Mouse (Mus musculus) liver, adult (tissue): ENCODE data around the gene Srsf4.

Experiments
- GATA4 ChIP-seq: IDR thresholded peaks from 2 replicates; pipeline ENCODE4 v1.6.1; 2014; ENCODE audit warnings: mild to moderate bottlenecking, low read length; ENCODE audit not compliant: insufficient replicate concordance

Gene Srsf4

GRCm38 (mm10) chr4:131918711-131919500 is 45.5 kb downstream of the Srsf4 start:
- peak; percentile 38; the same call in 1 of the 2 replicates for TF ChIP-seq GATA4

DNA sequence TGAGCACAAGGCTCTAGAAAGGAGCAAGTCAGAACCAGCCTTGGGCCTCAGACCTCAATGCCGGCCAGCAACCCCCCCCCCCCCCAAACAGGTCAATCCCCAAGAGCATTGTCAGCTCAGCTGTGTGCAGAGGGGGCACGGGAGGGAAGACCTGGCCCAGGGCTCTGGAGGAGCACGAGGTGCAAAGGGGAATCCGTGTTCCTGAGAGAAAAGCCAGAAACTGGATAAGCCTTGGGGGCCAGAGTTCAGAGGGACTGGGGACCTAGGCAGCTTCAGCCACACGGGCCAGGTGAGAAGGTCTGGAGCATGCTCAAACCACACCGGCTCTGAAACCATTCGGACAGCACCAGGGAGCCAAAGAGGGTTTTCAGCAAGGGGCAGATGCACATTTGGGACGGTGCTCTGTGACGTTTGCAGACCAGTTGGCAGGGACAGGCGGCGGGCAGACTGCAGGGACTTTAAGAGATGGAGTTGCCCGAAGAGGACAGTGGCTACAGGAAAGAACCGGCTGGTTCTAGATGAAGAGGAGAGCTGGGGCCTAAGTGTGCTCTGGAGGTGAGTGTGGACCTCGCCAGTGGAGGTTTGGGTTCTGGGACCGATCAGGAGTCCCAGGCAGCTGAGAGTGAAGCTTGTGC is 46.2 kb downstream of the Srsf4 start:
- TF ChIP-seq GATA4 = no peak

DNA sequence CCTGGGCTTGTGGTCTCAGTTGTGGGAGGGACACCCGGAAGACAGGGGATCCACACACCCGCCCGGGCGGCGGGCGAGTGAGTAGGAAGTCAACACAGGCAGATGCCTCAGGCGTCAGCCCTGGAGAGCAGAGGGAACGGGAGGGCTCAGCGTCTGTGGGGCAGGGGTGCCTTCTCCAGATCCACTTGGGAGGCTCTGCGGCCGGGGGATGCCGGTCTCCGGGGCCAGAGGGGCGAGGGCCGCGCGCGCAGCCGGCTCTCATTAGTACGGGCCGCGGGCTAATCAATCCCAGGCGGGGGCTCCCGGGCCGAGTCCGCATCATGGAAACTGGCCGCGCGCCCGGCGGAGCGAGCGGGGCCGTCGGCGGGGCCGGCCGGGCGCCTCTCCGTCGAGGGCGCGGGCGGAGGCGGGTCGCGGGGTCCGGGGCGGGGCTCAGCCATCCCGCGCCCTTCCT is 46.8 kb downstream of the Srsf4 start:
- TF ChIP-seq GATA4 = no peak

GRCm38 (mm10) chr4:131920595-131921351 is 47.4 kb downstream of the Srsf4 start:
- peak; percentile 53; the same call in 1 of the 2 replicates for TF ChIP-seq GATA4

- no peak for TF ChIP-seq GATA4
Measured at GRCm38 (mm10) chr4:131921461-131922346, 48.3 kb downstream of the Srsf4 start, which contains the start of gene Tmem200b. Gene Tmem200b, plus strand, starts transcription at chr4:131921771.

DNA sequence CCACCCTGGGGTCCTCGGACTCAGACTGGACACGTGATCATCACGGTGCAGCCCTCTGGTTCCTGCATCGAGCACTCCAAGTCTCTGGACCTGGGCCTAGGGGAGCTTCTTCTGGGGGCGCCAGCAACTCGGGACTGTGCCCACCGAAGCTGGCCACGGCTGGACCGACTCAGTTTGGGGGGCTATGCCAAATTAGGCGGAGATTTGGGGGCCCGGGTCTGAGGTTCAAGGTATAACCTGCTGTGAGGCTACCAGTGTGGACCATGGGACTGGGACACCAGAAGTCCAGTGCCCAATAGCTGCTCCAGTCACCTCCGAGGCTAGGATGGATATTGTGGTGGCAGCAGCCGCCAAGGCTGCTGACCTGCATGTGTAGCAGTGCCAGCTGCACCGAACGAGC is 49.0 kb downstream of the Srsf4 start:
- TF ChIP-seq GATA4 = no peak

DNA sequence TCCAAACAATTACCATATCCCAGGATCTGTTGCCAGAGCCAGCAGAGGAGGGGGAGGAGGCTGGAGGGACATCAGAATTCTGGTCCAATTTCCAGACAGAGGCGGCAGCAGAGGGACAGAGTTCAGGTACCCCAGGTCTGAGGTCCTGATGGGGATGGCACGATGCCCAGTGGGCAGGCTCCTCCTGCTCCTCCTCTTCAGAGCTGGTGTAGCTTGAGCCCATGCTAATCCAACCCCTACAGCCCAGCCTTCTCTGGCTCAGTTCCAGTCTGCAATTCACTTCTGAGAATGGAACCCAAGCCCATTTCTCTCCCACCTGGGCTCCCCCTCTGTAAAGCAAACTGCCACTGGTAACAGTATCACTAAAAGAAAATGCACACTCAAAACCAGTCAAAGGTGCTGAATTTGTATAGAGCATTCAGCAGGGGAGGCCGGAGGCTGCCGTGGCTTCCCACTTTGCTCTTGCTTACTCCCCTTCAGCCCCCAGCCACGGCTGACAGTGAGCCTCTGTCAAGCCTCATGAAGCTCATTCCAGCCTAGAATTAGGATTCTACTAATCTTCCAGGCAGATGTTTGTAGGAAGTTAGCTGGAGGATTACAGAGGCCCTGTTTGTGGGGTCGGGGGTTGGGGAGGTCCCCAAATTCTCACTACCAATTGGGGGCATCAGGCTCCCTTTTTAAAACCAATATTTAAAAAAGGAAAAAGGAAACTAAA is 50.8 kb downstream of the Srsf4 start:
- TF ChIP-seq GATA4 = no peak

DNA sequence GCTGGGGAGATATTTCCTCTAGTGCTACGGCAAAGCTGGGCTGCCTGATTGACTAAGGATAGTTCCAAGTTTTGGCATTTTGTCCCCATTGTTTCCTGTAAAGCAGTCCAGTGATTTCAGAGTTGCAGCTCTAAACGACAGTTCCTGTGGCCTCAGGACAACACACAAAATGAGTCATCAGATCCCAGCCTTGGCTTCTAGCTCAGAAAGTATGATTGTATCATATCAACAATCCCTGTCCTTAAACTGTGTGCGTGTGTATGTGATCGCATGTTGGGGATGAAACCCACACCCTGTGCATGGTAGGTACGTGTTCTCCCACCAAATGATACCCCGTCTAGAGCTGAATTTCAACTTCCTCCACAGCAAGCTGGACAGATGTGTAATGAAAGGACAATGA is 55.7 kb downstream of the Srsf4 start:
- TF ChIP-seq GATA4 = no peak; the same call in 1 of the 2 replicates

DNA sequence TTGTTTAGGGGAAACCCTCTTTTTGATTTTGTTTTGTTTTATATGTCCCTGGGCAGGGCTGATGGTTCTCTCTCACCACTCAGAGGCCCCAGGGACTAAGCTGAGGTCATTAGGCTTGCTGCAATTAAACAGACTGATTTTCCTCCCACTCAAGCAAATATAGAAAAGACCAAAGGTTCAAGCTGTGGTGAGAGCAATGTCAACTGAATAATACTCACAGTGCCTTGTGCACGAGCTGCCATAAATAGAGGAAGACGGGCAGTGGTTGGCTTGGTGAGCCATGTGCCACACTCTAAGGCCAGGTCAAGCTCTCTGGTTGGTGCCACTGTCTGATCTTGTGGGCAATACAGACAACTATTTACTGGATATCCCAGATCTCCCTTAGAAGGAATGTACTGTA is 66.0 kb downstream of the Srsf4 start:
- TF ChIP-seq GATA4 = no peak

- TF ChIP-seq GATA4 = no peak
Measured at GRCm38 (mm10) chr4:131940846-131941245, 67.4 kb downstream of the Srsf4 start.

- TF ChIP-seq GATA4 = no peak
Measured at GRCm38 (mm10) chr4:131947848-131948247, 74.4 kb downstream of the Srsf4 start.

DNA sequence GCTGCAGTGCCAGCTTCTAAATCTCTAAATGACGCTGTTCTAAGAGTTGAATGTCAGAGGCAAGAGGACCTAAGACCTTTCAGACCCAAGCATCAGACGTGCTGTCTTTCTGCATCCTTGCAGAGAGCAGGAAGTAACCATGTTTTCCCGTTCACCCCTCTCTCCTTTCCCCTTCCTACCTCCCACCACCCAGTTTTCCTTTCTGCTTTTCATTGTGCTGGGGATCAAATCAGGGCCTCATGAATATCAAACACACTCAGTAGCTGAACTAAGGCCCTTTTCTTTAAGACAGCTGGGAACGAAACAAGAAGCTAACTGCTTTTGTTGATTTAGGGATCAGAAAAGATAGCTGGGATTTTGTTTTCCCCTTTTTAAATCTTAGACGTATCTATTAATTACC is 76.5 kb downstream of the Srsf4 start:
- TF ChIP-seq GATA4 = no peak

DNA sequence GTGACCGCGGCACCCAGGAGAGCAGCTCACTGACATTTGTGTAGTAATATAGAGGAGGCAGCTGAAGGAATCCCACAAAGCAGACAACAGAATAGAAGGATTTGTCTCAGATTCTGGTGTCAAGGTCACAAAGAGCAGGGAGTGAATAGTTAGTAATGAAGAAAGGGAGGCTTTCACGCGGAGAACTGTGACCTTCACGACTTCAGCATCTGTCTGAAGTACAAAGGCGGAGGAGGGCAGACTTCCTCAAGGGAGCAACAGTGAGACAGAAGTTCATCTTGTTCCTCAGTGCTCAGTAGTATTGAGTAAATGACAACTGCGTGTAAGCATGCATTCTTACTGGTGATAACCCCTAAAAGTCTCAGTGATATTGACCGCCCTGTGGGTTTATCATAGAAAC is 77.2 kb downstream of the Srsf4 start:
- no peak for TF ChIP-seq GATA4
